Mouse (Mus musculus) embryonic facial prominence, embryonic 11.5 days (tissue): ENCODE data around the gene Tnn. TPM values are rescaled to one million over a fixed set of nuclear protein-coding genes. Genes with fewer than 3 reads are reported as not detected.

ENCODE experiments used
- ATAC-seq: fragments of 200-750 bp; cut with Nextera tagmentation; replicated peaks from 2 replicates; pipeline ENCODE4 v1.8.0; 2017; ENCODE audit warnings: low read depth; ENCODE audit not compliant: insufficient number of reproducible peaks, low FRiP score, low TSS enrichment
- DNase-seq: peaks from one replicate; pipeline ENCODE4 v3.0.0-alpha.2; 2015; ENCODE audit warnings: low spot score
- H3K27ac ChIP-seq: fragments of 300-500 bp; sonication (generic); replicated peaks from 2 replicates; pipeline ENCODE4 v1.5.1; 2014; ENCODE audit warnings: mild to moderate bottlenecking, low read depth, low read length, control low read depth
- H3K27me3 ChIP-seq: fragments of 300-500 bp; sonication (generic); 2 replicates; pipeline ENCODE4 v1.6.1; 2014; ENCODE audit warnings: mild to moderate bottlenecking, low read length, moderate library complexity, mixed read lengths; ENCODE audit not compliant: control insufficient read depth, insufficient read depth
- H3K36me3 ChIP-seq: fragments of 300-500 bp; sonication (generic); replicated peaks from 2 replicates; pipeline ENCODE4 v1.6.1; 2014; ENCODE audit warnings: low read depth, mild to moderate bottlenecking, low read length, moderate library complexity, mixed read lengths; ENCODE audit not compliant: control insufficient read depth, insufficient read depth
- H3K4me1 ChIP-seq: fragments of 300-500 bp; sonication (generic); 2 replicates; pipeline ENCODE4 v1.6.1; 2014; ENCODE audit warnings: low read length, mixed read lengths; ENCODE audit not compliant: control insufficient read depth, insufficient read depth
- H3K4me2 ChIP-seq: fragments of 300-500 bp; sonication (generic); 2 replicates; pipeline ENCODE4 v1.6.1; 2014; ENCODE audit warnings: low read depth, mild to moderate bottlenecking, control low read depth, low read length, moderate library complexity
- H3K4me3 ChIP-seq: fragments of 300-500 bp; sonication (generic); 2 replicates; pipeline ENCODE4 v1.5.1; 2014; ENCODE audit warnings: low read depth, low read length, control low read depth
- H3K9ac ChIP-seq: fragments of 300-500 bp; sonication (generic); replicated peaks from 2 replicates; pipeline ENCODE4 v1.6.1; 2014; ENCODE audit warnings: mild to moderate bottlenecking, control low read depth, low read length
- H3K9me3 ChIP-seq: fragments of 300-500 bp; sonication (generic); replicated peaks from 2 replicates; pipeline ENCODE4 v1.6.1; 2016; ENCODE audit warnings: mild to moderate bottlenecking, low read length, inconsistent platforms, mixed read lengths; ENCODE audit not compliant: control insufficient read depth
- WGBS: fragments of 180-500 bp; shearing (Covaris S2); extraction: QIAGEN DNeasy Blood & Tissue Kit; methylation state at CpG from one replicate; pipeline ENCODE4 v1.1.7; 2014; 5-methylcytosine and 5-hydroxymethylcytosine counted together
- polyA plus RNA-seq: library from polyadenylated mRNA; unstranded; fragments of >200 nt; fragmentation: Nextera tagmentation; extraction: Ambion mirVana; gene quantifications from 2 replicates; pipeline ENCODE4 v1.2.1, GENCODE M21; 2014

The Tnn gene
- polyA plus RNA-seq, 1 experiment from 2014 or later: 1.6 TPM

DNA sequence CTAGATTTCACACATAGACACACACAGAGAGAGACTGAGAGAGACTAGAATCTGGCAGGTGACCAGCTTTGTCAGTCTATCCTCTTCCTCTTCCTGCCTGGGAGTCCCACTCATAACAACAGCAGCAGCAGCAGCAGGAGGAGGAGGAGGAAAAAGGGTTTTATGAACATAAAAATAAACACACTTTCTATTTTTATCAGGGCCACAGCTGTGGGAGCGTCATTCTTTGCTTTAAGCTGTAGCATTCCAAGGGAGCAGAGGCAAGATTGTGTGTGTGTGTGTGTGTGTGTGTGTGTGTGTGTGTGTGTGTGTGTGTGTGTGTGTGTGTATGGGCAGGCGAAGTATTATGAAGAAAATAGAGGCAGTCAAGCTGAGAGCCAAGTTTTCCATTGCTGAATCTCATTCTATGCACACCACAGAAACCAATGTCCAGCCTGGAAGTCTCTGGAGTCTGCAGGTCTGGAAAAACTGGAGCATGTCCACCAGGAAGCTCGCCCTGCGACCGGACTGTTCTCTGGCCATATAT lies 116.3 kb downstream of the Tnn start:
- H3K9me3 ChIP-seq: no peaks in the 10 kb centered on the region
- no peak overlapping the region for H3K27ac ChIP-seq
- no peaks in the 10 kb centered on the region for H3K4me1 ChIP-seq
- ATAC-seq: no peak
- no peak overlapping the region for H3K4me3 ChIP-seq
- no peaks in the 10 kb centered on the region for H3K27me3 ChIP-seq
- no peak overlapping the region for H3K9ac ChIP-seq
- WGBS: 78% methylated on average over 5 of the region's 5 CpGs
- no peak overlapping the region for H3K4me2 ChIP-seq
- DNase-seq: no peak
- H3K36me3 ChIP-seq: no peaks in the 10 kb centered on the region

DNA sequence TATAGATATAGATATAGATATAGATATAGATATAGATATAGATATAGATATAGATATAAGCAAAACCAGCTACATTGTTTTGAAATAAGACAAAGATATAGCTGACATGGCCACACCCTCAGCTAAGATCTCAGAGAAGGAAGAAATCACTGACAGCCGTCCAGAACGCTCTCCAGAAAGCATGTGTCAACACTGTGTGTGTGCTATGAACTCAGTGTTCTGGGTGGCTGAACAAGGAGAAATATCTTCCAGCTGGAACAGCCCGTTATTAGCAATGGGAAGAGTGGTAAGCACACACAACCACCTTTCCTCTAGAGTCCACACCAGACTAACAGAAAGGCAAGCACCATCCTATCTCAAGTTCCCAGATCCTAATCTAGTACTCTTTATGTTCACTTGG lies 117.8 kb downstream of the Tnn start:
- no peaks in the 10 kb centered on the region for H3K9me3 ChIP-seq
- DNase-seq (no peak), ATAC-seq (no peak)
- H3K4me3 ChIP-seq: no peak overlapping the region
- 78% methylated on average over 3 of the region's 3 CpGs for WGBS
- no peak overlapping the region for H3K27ac ChIP-seq
- no peaks in the 10 kb centered on the region for H3K27me3 ChIP-seq
- H3K4me2 ChIP-seq: no peak overlapping the region
- H3K4me1 ChIP-seq: no peaks in the 10 kb centered on the region
- no peak overlapping the region for H3K9ac ChIP-seq
- no peaks in the 10 kb centered on the region for H3K36me3 ChIP-seq

Other genes starting within 250 kb of the Tnn start
- 2.9 and 3.5 TPM in 2 replicates for gene 4930523C07Rik, start 109.2 kb downstream of the Tnn start, polyA plus RNA-seq
- 244 and 248 TPM in 2 replicates for gene Mrps14, start 41.6 kb upstream of the Tnn start, polyA plus RNA-seq
- gene Cacybp, start 59.3 kb upstream of the Tnn start, polyA plus RNA-seq: 314 and 333 TPM in 2 replicates